Comparison of ENCODE assay signal across 14 mouse cellular contexts in the genomic region with DNA sequence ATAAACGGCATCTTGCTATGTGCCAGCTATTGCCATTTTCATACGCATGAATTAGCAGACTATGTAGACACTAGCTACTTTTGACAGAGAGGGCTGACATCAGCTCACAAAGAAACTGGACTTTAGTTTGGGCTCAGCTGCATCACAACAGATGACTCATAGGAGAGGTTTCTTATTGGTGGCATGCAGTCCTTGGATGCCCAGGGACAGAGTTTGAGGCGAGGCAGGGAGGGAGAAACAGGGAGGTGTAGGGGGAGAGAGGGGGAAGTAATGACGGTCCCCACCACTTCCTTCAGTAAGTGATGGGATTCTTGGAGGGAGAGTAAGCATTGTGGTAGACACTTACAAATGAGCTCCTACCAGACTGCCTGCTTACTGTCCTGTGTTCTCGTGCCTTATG.
A peak's percentile ranks its signal among the peaks of the same experiment; 100 is the strongest.
DNase-seq lines count a peak whose midpoint lies in the region; ATAC-seq and TF ChIP-seq lines count a peak whose summit lies in the region.
"Had no signal": no experiment of that assay in that cellular context is flagged by ENCODE, and none has a peak within 500 bp of the region (broad histone marks: within the 10 kb centered on the region; RNA-seq: fewer than 3 reads in every experiment).

No protein-coding gene starts in this region.

- 69% methylated on average over 5 of the region's 5 CpGs for WGBS in midbrain, postnatal 0 days

- no peaks in the 10 kb centered on the region for H3K9me3 ChIP-seq in midbrain, postnatal 0 days (ENCODE audit: low read length)
- H3K9me3 ChIP-seq: heart, embryonic 15.5 days; hindbrain, embryonic 15.5 days; kidney, embryonic 15.5 days had no signal

- DNase-seq in adrenal gland, adult (ENCODE audit: inconsistent age in 2 of 2, low spot score in 1 of 2) = peak; percentile 73 to 91
- DNase-seq in adrenal gland, adult 18-20 months (ENCODE audit: low spot score in 2 of 2) = no peak
- DNase-seq in CD4-positive, CD25-positive, alpha-beta regulatory T cell, adult 2 months (ENCODE audit: low read depth, low spot score) = peak; percentile 21
- no peak for DNase-seq in retina, postnatal 1 day
- DNase-seq in midbrain, postnatal 0 days (ENCODE audit: low spot score) = no peak
- DNase-seq: cerebellum, adult 11-12 months; right cerebral cortex, postnatal 4 days had no signal

- H3K79me2 ChIP-seq in myocyte (ENCODE audit: control insufficient read depth, insufficient read depth) = no peaks in the 10 kb centered on the region

- TF ChIP-seq POLR2A in myocyte (IDR thresholded peaks at IDR 0.05; ENCODE audit: insufficient read length, low read depth) = no peak

- H3K27me3 ChIP-seq in myocyte (ENCODE audit: control insufficient read depth, insufficient read depth, insufficient read length) = no peaks in the 10 kb centered on the region
- H3K27me3 ChIP-seq in midbrain, postnatal 0 days (ENCODE audit: insufficient read depth, low read length) = no peaks in the 10 kb centered on the region
- H3K27me3 ChIP-seq: heart, embryonic 15.5 days; hindbrain, embryonic 15.5 days; kidney, embryonic 15.5 days had no signal

- peak overlapping the region; percentile 35 for H3K4me2 ChIP-seq in myocyte (ENCODE audit: low read depth)
- no peak overlapping the region for H3K4me2 ChIP-seq in midbrain, postnatal 0 days (ENCODE audit: low read depth, low read length, poor library complexity, severe bottlenecking)
- H3K4me2 ChIP-seq: heart, embryonic 15.5 days; hindbrain, embryonic 15.5 days; kidney, embryonic 15.5 days had no signal

- no peak overlapping the region for H3K27ac ChIP-seq in midbrain, postnatal 0 days (ENCODE audit: low read depth, low read length)
- H3K27ac ChIP-seq: heart, embryonic 15.5 days; hindbrain, embryonic 15.5 days; kidney, embryonic 15.5 days had no signal

- no peak overlapping the region for H3ac ChIP-seq in myocyte (ENCODE audit: control insufficient read depth, insufficient read length)

- H3K9ac ChIP-seq in midbrain, postnatal 0 days (replicated peaks; ENCODE audit: low read length, poor library complexity, severe bottlenecking) = no peak overlapping the region
- H3K9ac ChIP-seq: heart, embryonic 15.5 days; hindbrain, embryonic 15.5 days; kidney, embryonic 15.5 days had no signal

- TF ChIP-seq CTCF in midbrain, postnatal 0 days (IDR thresholded peaks at IDR 0.05) = no peak

- H3K36me3 ChIP-seq in myocyte (ENCODE audit: control insufficient read depth, insufficient read depth) = no peaks in the 10 kb centered on the region
- H3K36me3 ChIP-seq in midbrain, postnatal 0 days (ENCODE audit: insufficient read depth, low read length) = no peaks in the 10 kb centered on the region
- H3K36me3 ChIP-seq: heart, embryonic 15.5 days; hindbrain, embryonic 15.5 days; kidney, embryonic 15.5 days had no signal

- no peak overlapping the region for H3K4me3 ChIP-seq in myocyte
- H3K4me3 ChIP-seq in midbrain, postnatal 0 days (ENCODE audit: low read depth, low read length) = no peak overlapping the region
- H3K4me3 ChIP-seq: heart, embryonic 15.5 days; hindbrain, embryonic 15.5 days; kidney, embryonic 15.5 days had no signal

- H3K4me1 ChIP-seq in midbrain, postnatal 0 days (ENCODE audit: insufficient read depth, low read length) = no peaks in the 10 kb centered on the region

- peak; percentile 78 for ATAC-seq in common myeloid progenitor, adult 5-6 weeks (replicated peaks; ENCODE audit: low read depth, poor library complexity, severe bottlenecking)
- no peak for ATAC-seq in frontal cortex, adult (ENCODE audit: low TSS enrichment)
- ATAC-seq in midbrain, postnatal 0 days (ENCODE audit: low FRiP score) = no peak
- ATAC-seq: forebrain, embryonic 16.5 days had no signal

TF ChIP-seq in myocyte, 11 proteins besides CTCF, POLR2A, EP300 and RAD21:
- TF ChIP-seq MAX (IDR thresholded peaks at IDR 0.05; ENCODE audit: low read depth) (no peak), SRF (IDR thresholded peaks at IDR 0.05; ENCODE audit: control insufficient read depth, insufficient read length, low read depth) (no peak), E2F4 (IDR thresholded peaks at IDR 0.05; ENCODE audit: insufficient read depth) (no peak), POLR2AphosphoS2 (IDR thresholded peaks at IDR 0.05; ENCODE audit: insufficient read length, low read depth) (no peak), CEBPB (IDR thresholded peaks at IDR 0.05; ENCODE audit: insufficient read depth, poor library complexity, severe bottlenecking) (no peak), REST (IDR thresholded peaks at IDR 0.05; ENCODE audit: insufficient read depth, insufficient read length) (no peak), MYOD1 (IDR thresholded peaks at IDR 0.05; ENCODE audit: control insufficient read depth in 1 of 3, insufficient read length in 2 of 3, low read depth in 2 of 3) (no peak), MYOG (IDR thresholded peaks at IDR 0.05; ENCODE audit: control insufficient read depth in 1 of 3, insufficient read depth in 1 of 3, insufficient read length in 2 of 3, low read depth in 2 of 3) (no peak), USF1 (IDR thresholded peaks at IDR 0.05; ENCODE audit: low read depth) (no peak), TCF12 (IDR thresholded peaks at IDR 0.05; ENCODE audit: insufficient read depth, poor library complexity, severe bottlenecking) (no peak)

Comparison
In these comparisons a context has a peak if more than half of its experiments do, and no peak if none do; other contexts are left out.
1. DNase-seq: peak in adrenal gland, adult (2 of 2) and CD4-positive, CD25-positive, alpha-beta regulatory T cell, adult 2 months (single experiment); none in adrenal gland, adult 18-20 months (0 of 2), retina, postnatal 1 day (single experiment) and midbrain, postnatal 0 days (single experiment).